Mouse (Mus musculus): ENCODE results near the gene Ssh1.
A peak's percentile ranks its signal among the peaks of the same experiment; 100 is the strongest.

The Ssh1 gene

DNA sequence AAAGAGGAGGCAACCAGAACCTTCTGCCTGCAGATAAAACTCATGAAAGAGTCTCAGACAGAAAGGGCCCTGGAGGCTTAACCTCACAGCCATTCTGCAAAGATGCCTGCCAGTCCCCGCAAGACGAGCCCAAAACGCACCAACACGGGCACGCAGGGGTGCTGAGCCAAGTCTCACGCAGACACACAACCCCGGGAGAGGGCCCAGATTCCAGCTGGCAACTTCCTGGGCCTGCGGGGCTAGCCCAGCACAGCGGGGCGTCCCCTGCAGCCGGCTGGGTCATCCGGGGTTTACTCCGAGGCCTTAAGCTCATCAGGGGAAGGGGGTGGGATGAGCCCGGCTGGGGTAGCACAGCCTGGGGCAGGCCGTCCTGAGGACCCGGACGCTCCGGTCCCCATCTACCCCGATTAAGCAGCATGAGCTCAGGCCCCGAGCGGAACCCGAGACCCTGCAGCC lies 635 bp downstream of the Ssh1 start:
- peak; percentile 61 to 69 for DNase-seq (ENCODE audit: low spot score in 2 of 2)

DNA sequence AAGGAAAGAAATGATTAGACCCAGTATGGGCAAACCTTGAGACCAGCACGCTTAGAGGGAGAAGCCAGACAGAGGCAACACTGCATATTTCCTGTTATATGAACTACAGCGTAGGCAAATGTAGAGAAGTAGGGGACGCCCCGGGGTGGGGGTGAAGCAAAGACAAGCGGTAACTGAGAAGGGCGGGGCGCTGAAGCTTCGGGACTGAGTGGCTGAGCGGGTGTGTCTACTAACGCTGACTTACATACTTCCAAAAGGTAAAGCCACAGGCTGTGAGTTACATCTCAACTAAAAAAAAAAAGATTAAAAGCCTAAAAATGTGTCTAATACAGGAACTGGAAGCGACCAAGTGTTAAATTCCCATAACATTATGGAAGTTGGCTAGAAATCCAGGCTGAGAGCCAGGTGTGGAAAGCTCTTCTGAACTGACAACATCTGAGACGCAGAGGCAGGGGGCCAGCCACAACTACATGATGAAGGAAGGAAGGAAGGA lies 1.3 kb downstream of the Ssh1 start:
- peak; percentile 62 to 90 for DNase-seq (ENCODE audit: low spot score in 2 of 2)

DNA sequence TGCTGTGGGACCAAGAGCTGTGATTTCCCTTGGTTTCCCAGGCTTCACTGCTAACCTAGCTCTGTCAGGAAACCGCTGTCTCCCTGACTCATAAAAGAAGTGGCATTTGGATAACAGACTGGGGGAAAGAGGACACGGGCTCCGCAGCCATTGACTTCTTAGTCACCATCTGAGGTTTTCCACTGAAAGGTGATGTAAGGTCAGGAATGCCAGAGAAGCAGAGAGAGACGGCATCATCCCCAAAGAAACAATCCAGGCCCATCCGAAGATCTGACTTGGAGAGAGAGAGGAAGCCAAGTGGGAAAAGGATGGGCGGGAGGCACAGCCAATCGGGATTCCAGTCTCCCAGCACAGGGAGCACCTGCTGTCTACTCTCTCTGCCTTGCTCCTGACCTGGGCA lies 2.6 kb downstream of the Ssh1 start:
- DNase-seq (ENCODE audit: low spot score in 2 of 2), result no peak

DNA sequence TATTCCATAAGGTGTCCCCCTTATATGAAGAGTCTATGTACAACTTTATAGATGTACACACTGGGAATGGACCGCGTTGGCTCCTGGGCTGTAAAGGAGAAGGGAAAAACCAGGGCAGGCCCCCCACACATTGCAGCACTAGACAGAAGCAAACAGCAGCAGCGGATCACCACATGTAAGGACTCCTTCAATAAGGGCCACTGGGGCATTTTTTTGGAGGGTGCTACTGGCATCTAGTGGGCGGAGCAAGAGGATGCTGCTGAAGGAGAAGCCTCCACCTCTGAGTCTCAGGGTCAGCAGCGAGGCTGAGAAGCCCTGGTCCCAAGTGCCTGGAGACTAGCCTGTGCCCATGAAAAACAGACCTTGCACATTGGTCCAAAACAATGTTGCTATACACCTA lies 3.1 kb downstream of the Ssh1 start:
- peak in 1 of 2 experiments; percentile 64 for DNase-seq (ENCODE audit: low spot score in 2 of 2)

DNA sequence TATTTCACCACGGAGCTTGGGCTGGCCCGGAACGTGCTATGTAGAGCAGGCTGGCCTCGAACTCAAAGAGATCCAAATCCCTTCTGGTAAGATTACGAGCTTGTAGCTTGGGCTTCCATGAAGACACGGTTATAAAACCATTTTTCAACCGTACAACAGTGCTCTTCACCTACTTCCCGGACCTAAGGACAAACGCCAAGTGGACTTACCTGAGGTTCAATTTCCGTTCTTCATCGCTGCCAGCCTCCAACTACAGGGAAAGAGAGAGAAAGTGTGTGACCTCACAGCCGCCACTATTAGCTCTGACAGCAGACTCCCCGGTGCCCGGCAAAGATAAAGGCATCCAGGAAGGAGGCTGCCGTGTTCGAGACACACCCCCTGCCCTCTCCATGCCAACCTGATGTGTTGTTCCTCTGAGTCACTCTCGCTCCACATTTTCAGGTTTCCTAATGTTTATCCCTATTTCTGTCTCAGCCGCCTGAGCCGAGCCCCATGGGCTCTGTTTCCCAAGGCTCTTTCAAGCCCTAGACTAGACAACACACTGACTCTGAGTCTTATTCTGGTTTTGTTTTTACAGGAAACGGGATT lies 4.2 kb downstream of the Ssh1 start:
- peak; percentile 71 to 85 for DNase-seq (ENCODE audit: low spot score in 2 of 2)

DNA sequence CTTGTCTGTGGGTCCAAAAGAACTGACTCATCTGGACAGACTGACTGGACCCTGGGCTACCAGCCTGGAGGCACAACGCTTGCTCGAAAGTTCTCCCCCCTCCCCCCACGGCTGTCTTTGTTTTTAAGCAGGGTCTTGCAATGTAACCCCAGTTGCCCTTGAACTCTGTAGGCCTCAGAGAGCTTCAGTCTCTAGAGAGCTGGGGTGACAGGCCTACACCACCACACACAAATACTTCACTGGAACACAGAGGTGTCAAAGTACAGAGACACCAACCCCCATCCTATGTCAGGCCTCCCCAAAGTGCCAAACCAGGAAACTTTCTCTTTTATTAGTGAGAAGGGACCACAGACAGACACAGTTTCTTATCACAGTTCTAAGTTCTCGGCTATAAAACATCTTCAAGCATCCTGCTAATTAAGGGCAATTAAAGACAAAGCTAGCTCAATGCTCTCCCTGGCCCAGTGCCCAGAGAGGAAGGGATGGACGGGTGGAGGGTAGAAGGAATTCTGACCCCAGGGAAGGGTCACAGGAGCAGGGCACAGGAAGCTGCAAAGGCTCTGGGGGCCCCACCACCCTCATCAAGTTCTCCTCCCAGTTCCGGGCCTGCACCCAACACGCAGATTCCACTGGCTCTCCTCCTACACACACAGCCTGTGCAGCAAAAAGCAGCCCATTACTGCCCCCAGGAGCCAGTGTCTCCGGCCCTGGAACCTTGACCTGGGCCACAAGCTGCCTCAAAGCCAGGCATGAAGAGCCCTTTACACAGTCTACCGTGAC lies 7.3 kb downstream of the Ssh1 start:
- DNase-seq (ENCODE audit: low spot score in 2 of 2), result peak in 1 of 2 experiments; percentile 48

DNA sequence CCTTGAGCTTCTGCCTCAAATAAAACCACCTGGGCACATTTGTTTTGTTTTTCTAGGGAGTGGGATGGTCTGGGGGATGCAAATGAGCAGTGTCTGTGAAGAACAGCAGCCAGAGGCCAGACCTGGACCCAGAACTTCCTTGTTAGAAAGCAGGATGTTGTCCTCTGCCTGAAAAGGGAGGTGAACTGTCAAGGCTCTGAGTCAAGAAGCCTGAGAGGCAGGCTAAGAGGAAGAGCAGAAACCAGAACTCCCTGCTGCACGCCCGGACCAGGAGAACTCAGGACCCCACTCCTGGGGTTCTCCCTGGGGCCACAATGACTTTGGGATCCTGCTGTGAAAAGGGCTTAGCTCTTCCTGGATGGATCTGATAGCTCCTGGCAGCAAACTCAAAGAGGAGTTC lies 8.0 kb downstream of the Ssh1 start:
- peak in 1 of 2 experiments; percentile 39 for DNase-seq (ENCODE audit: low spot score in 2 of 2)

DNA sequence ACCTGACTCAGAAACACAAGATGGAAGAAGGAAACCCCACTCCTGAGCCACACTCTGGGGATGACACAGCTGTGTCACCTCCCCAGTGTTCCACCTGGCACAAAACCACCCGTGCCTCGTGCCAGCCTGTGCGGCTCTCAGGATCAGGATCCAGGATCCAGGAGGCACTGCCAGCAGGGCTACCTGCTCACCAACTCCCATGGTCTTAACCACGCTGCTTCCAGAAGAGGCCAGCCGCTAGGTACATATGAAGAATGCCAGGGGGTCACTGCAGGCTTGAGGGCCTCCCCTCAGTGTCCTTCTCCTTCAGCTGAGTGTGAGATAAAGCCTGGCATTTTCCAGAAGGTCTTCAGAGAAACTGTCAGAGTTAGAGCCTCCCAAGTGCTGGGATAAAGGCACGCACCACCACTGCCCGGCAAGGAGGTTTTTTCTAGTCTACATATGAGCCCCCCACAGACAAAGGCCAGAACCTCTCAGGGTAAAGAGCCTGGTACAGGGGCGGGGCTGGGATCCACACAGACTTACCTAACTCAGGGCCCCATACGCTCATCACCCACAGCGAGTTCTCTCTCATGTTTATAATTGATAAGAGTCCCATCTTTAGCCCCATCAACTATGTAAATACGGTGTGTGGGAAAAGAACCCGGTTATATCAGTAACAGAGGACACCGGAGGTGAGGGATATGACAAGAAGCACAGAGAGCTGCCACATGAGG lies 9.5 kb downstream of the Ssh1 start:
- DNase-seq (ENCODE audit: low spot score in 2 of 2), result peak; percentile 54 to 67

DNA sequence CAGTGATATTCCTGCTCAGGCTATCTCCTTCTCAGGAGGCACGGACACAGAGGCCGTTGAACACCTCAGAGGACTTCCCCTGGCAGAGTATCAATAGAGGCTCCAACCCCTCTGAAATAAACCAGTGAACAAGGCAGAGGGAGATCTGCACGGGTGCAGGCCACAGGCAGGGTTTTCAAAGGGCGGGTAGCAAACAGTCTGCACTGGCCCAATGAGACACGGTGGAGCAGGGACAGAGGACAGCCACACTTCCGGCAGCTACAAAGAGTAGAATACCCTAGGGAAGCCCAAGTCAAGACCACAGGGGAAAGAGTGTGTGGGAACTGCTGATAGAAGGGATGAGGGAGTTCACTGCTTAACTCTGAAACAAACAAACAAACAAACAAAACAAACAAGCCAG lies 10.2 kb downstream of the Ssh1 start:
- peak in 1 of 2 experiments; percentile 46 for DNase-seq (ENCODE audit: low spot score in 2 of 2)

DNA sequence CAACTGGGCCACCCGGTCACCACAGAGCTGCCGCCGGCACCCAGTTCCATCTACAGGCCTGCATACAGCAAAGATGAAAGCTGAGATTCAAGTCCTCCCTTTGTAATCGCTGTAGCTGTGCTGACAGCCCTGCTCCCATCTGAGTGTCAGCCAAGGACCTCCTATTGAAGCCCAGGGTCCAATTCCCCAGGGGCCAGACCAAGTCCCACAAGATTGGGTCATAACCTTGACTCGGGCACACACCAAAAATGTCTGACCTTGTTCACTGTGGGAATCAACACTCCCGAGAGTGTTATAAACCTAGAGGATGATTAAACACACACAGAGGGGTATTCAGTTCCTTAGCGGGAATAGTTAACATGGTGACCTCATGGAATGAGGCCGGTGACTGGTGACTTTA lies 11.9 kb downstream of the Ssh1 start:
- DNase-seq (ENCODE audit: low spot score in 2 of 2), result no peak

DNA sequence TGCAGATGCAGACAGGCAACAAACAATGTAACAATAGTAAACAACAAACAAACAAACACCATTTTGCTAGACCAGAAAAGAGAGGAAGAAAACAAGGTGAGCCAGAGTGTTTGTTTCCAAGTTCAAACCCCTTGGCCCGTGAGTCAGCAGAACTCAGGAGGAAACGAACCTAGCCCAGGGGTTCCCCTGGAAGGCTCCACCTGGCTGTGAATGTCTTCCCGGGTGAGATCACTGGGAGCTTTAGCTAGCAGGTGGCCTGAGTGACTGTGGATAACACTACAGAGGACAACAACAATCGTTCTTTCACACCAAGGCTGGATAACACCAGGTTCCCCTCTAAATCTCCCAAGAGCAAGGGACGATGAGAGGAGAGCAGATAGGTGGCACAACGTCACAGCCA lies 12.5 kb downstream of the Ssh1 start:
- DNase-seq (ENCODE audit: low spot score in 2 of 2), result peak in 1 of 2 experiments; percentile 39

DNA sequence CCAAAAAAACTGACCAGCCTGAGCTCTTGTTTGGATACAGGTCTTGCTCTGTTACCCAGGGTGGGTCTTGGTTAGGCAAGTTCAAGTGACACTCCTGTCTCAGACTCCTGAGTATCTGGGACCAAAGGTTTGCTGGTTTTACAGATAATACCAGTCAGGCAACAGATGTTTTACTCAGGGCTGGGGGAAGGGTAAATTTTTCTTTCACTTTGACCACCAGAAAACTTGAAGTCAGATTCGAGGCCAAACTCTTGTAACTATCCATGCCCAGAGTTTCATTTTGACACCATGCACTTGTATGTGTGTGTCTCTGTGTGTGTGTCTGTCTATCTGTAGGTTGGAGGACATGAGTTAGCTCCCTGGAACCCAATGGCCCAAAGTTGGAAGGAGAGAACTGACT lies 13.2 kb downstream of the Ssh1 start:
- no peak for DNase-seq (ENCODE audit: low spot score in 2 of 2)

DNA sequence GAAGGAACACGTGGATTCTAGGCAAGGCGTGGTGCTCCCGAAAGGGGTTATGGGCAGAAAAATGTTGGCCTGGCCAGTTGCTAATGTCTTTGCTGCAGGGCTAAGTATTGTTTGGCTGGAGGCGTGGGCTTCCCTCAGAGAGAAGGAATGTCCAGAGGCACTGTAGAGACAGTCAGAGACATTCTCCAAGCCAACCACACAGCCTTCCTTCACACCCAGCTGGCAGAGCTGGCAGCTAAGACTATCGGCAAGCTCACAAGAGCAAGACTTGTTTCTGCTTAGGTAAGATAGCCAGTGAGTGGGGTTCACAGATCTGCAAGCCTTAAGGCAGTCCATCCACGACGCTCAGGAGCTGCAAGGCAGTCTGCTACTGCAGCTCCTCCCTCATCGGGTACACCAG lies 16.4 kb downstream of the Ssh1 start:
- peak in 1 of 2 experiments; percentile 60 for DNase-seq (ENCODE audit: low spot score in 2 of 2)

DNA sequence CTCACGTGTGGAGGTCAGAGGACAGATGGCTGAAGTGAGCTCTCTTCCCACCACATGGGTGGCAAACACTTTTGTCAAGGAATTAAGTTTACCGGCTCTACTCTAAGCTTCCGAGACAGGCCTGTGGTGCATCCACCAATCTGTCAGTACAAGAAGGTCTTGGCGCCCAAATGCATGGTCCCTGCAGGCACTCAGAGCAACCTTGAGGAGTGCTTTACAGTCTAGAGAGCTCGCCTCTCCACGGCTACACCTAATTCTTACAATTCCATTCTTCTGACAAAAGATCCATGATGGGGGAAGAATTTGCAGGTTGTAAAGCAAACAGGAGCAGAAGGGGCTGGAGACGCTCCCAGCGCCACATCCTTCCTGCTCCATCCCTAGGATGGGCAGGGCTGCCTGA lies 17.1 kb downstream of the Ssh1 start:
- no peak for DNase-seq (ENCODE audit: low spot score in 2 of 2)

DNA sequence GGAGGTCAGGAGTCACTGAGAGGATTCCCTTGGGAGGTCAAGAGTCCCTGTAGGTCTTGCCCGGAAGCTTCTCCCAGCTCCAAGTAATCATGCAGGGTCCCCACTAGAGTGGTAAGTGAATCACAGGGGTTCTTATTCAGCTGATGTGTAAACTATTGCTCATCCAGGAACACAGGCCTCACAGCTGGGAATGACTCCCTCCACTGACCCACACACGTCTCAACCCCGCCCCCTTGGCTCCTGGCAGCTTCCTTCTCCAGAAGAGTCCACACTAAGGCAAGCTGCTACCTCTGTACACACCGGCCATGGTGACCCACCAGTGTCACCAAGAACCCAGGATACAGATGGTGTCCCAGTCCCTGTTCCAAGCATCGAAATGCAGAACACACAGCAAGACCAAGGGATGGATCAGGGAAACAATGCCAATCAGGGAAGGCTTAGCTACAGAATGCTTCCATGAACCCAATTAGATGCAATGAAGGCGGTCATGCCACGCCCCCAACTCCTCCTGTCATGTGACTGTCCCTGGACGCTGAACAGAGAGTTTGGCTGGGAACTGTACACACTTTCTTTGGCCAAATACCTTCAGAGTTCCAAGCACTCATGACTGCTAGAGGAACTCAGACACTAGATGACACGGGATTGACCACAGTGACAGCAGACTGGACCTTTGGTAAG lies 18.0 kb downstream of the Ssh1 start:
- DNase-seq (ENCODE audit: low spot score in 2 of 2), result peak in 1 of 2 experiments; percentile 62

DNA sequence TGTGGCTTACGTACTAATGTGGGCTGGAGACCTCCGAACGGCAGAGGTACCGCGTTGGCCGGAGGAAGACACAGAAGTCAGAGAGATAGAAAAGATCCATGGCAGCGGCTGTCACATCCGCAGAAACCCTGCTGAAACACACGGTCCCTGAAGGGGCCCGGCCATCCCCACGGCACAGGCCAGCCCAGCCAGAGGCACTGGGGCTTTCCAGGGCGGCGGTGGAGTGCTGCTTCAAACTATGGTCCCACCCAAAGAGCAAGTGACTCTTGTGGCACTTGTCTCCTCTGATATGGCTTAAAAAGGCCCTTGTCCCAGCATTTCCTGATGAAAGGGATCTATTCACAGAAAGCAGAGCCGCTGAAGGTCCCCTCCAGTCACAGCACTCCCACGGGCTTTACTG lies 19.1 kb downstream of the Ssh1 start:
- no peak for DNase-seq (ENCODE audit: low spot score in 2 of 2)

DNA sequence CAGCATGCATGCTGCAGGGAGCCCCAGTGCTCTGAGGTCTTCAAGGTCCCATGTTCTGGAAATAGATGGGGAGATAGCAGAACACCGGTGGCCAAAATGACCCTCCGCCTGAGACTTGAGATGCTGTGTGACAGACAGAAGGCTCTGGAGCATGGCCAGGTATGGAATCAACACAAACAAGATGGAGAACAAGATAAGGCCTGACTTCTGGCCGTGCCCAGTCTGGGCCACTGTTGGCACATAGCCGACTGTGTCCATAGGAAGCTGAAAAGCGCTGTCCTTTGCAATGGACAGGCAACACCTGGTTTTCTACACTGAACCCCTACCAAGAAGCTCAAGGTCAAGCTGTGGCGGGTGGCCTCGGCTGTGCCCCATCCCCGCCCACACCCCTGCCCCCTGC lies 19.9 kb downstream of the Ssh1 start:
- DNase-seq (ENCODE audit: low spot score in 2 of 2), result peak in 1 of 2 experiments; percentile 44

DNA sequence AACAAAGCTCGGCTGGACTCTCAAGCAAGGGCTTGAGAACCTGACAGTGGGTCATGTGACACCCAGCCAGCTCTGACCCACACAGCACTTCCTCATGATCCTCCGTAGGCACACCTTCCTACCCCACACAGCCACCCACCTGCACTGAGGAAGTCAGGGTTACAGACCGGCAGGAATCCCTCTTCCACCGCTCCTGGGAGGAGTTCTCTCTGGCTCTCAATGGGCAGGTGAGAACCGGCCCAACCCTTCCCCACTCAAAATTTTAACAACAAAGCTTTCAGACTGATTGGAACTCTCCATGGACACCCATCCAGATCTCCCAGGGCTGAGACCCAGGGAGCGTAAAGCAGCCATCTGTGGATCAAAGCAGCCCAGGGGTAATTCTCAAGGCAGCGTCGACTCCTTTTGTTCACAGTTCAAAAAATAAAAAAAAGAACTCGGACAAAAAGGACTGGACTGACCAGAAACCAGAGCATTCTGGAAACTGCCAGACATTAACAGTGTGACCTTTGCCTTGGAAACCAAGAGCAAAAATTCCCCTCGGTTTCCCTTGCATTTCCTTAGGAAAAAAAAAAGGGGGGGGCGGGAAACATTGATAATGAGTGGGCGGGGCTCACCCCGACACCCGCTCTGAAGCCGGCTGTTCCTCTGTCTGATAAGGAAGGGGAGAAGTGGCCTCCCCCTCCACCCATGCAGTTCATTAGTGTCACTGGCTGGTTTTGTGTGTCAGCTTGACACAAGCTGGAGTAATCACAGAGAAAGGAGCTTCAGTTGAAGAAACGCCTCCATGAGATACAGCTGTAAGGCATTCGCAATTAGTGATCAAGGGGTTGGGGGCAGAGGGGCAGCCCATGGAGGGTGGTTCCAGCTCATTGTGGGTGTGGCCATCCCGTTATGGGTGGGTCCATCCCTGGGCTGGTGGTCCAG lies 20.8 kb downstream of the Ssh1 start:
- peak in 1 of 2 experiments; percentile 46 for DNase-seq (ENCODE audit: low spot score in 2 of 2)

DNA sequence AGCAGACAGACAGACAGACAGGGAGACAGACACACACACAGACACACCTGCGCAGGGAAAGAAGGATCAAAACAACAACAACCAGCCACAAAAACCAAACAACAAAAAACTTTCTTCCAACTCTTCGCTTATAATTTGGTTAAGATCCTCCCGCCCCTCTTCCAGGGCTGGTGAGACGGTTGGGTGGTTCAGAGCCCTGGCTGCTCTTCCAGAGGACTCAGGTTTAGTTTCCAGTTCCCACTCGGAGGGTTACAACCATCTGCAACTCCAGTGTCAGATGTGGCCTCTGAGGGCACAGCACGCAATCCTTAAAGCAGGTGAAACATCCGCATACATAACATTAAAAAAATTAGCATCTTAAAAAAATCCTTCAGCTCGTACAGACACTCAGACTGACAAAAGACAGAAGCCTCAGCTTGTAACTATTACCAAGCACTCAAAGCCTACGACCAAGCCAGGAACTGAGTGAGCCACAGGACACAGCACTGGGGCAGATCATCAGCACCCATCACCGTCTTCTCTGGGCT lies 22.2 kb downstream of the Ssh1 start:
- no peak for DNase-seq (ENCODE audit: low spot score in 2 of 2)

DNA sequence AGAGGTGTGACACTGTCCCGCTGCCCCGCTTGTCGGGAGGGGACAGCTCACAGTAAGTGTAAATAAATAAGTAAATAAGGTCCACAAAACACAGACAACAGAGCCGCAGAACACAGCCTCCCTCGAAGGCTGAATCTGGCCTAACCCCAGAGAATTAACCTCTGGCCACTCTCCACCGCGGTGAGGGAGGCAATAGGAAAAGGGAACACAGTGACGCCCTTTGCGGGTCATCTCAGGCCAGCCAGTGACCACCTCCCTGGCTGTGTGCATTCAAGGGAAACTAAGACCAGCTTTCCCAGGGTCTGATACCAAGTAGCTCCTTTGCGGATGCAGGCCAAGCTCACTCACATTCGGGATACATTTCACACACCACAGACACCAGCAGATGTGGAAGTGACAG lies 25.3 kb downstream of the Ssh1 start:
- no peak for DNase-seq (ENCODE audit: low spot score in 2 of 2)

All from spleen, postnatal 10 days (tissue).